Mouse (Mus musculus) spleen, adult 2 months (tissue): ENCODE measurements around the gene Gm20388. TPM values are rescaled to one million over a fixed set of nuclear protein-coding genes. Genes with fewer than 3 reads are reported as not detected.

Experiments
- DNase-seq, 2 experiments: peaks; one replicate each; pipeline versions ENCODE4 v3.0.0 to v3.0.0-alpha.2; 2012 to 2021; ENCODE audit warnings: low spot score in 2 of 2, low read depth in 1 of 2
- H3K27ac ChIP-seq: fragments of 200-500 bp; 2 replicates; pipeline ENCODE4 v1.5.1; 2012; ENCODE audit warnings: low read length, inconsistent platforms; ENCODE audit not compliant: insufficient read depth
- H3K27me3 ChIP-seq: fragments of 200-500 bp; 2 replicates; pipeline ENCODE4 v1.6.1; 2012; ENCODE audit warnings: mild to moderate bottlenecking, moderate library complexity, low read length, inconsistent platforms; ENCODE audit not compliant: control insufficient read depth, insufficient read depth
- H3K36me3 ChIP-seq: fragments of 200-500 bp; 2 replicates; pipeline ENCODE4 v1.6.1; 2012; ENCODE audit warnings: mild to moderate bottlenecking, low read length, inconsistent platforms; ENCODE audit not compliant: control insufficient read depth, insufficient read depth
- H3K4me1 ChIP-seq: fragments of 200-500 bp; 2 replicates; pipeline ENCODE4 v1.6.1; 2011; ENCODE audit warnings: inconsistent platforms; ENCODE audit not compliant: control insufficient read depth, insufficient read depth, insufficient read length
- H3K4me3 ChIP-seq: fragments of 200-500 bp; 2 replicates; pipeline ENCODE4 v1.5.1; 2011; ENCODE audit warnings: mild to moderate bottlenecking, inconsistent platforms; ENCODE audit not compliant: insufficient read depth, insufficient read length; ENCODE audit errors: extremely low read depth
- CTCF ChIP-seq: fragments of 200-500 bp; IDR thresholded peaks from 2 replicates; pipeline ENCODE4 v1.5.1; 2011; ENCODE audit warnings: mild to moderate bottlenecking, inconsistent platforms; ENCODE audit not compliant: insufficient read depth, insufficient read length, insufficient replicate concordance; ENCODE audit errors: extremely low read depth
- POLR2A ChIP-seq: fragments of 200-500 bp; IDR thresholded peaks from 2 replicates; pipeline ENCODE4 v1.6.1; 2011; ENCODE audit warnings: low read depth, low read length, inconsistent platforms
- WGBS: fragments of 180-500 bp; shearing (Covaris S2); methylation state at CpG from one replicate; pipeline ENCODE4 v1.1.7; 2018; 5-methylcytosine and 5-hydroxymethylcytosine counted together
- polyA plus RNA-seq: library from polyadenylated mRNA; depleted of rRNA; stranded (reverse); fragments of >200 nt; gene quantifications from 2 replicates; pipeline ENCODE4 v1.2.3, GENCODE M21; 2012

Gene Gm20388
- polyA plus RNA-seq, 1 experiment = 26.1 TPM

DNA sequence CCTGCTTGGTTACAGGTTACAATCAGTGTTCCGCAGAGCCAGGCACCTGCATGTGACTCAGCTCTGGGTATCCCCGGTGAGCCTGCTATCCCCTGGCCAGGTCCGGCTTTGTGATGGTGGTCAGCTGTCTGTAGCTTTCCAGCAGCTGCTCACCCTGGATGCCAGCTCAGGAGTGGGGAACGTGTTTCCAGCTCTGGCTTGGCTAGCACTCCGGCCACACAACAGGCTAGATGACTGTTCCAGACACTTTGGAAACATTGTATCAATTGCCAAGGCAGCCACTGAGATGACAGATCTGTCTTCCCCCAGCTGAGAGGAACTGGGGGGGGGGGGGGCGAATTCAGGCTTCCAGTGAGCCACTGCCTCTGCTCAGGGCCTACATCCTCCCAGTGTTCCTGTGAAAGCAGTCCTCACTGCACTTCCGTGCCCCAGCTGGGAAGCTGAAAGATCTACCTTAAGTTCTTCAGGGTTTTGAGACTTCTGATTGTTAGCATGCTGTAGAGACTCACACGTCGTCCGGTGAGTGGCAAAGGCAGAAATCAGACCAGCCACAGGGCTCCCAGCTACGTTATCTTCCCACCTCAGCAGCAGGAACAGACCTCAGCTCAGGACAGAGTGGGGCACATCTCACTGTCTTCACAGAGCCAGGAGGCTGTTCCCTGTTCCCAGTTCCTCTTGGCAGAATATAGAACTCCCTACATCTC, 4408.1 kb downstream of the Gm20388 start:
- H3K4me1 ChIP-seq = peaks cover 18% of the 10 kb centered on the region; the same call in 1 of the 2 replicates
- no peak for DNase-seq
- H3K36me3 ChIP-seq = peaks cover 3% of the 10 kb centered on the region; the same call in 1 of the 2 replicates
- peak overlapping the region; percentile 49 for H3K27ac ChIP-seq
- 51% methylated on average over 11 of the region's 11 CpGs for WGBS
- H3K27me3 ChIP-seq = no peaks in the 10 kb centered on the region
- H3K4me3 ChIP-seq = no peak overlapping the region
- TF ChIP-seq POLR2A = no peak
- TF ChIP-seq CTCF = no peak

GRCm38 (mm10) chr8:124319316-124319652, 4408.6 kb downstream of the Gm20388 start:
- Histone ChIP-seq H3K36me3 (peaks cover 6% of the 10 kb centered on the region), H3K4me3 (no peak overlapping the region), H3K4me1 (peaks cover 17% of the 10 kb centered on the region; the same call in 1 of the 2 replicates), H3K27me3 (no peaks in the 10 kb centered on the region), H3K27ac (peak overlapping the region; percentile 58)
- WGBS = 22% methylated on average over 4 of the region's 4 CpGs
- TF ChIP-seq POLR2A = no peak
- TF ChIP-seq CTCF = no peak
- DNase-seq = no peak

GRCm38 (mm10) chr8:124321227-124321840, 4410.7 kb downstream of the Gm20388 start:
- no peak for DNase-seq

DNA sequence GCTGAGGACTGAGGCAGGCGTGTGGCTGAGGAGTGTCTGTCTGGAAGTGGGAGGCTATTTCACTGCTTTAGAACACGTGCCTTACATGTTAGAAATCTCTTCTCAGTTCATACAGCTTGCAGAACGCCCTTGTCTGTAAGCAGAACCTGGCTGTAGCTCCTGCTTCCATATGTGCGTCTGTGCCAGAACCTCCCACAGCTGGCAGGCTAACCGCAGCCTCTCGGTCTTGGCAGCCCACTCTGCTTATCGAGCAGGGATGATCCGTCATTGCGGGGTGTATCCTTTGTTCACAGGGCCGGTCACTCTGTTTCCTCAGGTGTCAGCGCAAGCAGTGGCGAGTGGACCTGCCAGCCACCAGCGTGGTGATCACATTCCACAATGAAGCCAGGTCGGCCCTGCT, 4412.7 kb downstream of the Gm20388 start:
- H3K36me3 ChIP-seq = peaks cover 17% of the 10 kb centered on the region
- H3K27ac ChIP-seq = no peak overlapping the region
- WGBS = 97% methylated on average over 14 of the region's 14 CpGs
- DNase-seq = no peak
- H3K4me3 ChIP-seq = no peak overlapping the region
- TF ChIP-seq CTCF (no peak), POLR2A (no peak)
- H3K4me1 ChIP-seq = peaks cover 3% of the 10 kb centered on the region; the same call in 1 of the 2 replicates
- no peaks in the 10 kb centered on the region for H3K27me3 ChIP-seq

More at GRCm38 (mm10) chr8:124321227-124321840, 4410.7 kb downstream of the Gm20388 start:
- TF ChIP-seq POLR2A = no peak
- TF ChIP-seq CTCF = no peak
- Histone ChIP-seq H3K27ac (no peak overlapping the region), H3K36me3 (peaks cover 13% of the 10 kb centered on the region), H3K4me3 (no peak overlapping the region), H3K4me1 (peaks cover 13% of the 10 kb centered on the region; the same call in 1 of the 2 replicates), H3K27me3 (no peaks in the 10 kb centered on the region)
- 60% methylated on average over 12 of the region's 12 CpGs for WGBS

- Histone ChIP-seq H3K4me3 (no peak overlapping the region), H3K27ac (no peak overlapping the region), H3K36me3 (peaks cover 32% of the 10 kb centered on the region), H3K4me1 (no peaks in the 10 kb centered on the region), H3K27me3 (no peaks in the 10 kb centered on the region)
- TF ChIP-seq POLR2A (no peak), CTCF (no peak)
- 89% methylated on average over 7 of the region's 7 CpGs for WGBS
- no peak for DNase-seq
Observed at GRCm38 (mm10) chr8:124328259-124328658, 4417.6 kb downstream of the Gm20388 start.

DNA sequence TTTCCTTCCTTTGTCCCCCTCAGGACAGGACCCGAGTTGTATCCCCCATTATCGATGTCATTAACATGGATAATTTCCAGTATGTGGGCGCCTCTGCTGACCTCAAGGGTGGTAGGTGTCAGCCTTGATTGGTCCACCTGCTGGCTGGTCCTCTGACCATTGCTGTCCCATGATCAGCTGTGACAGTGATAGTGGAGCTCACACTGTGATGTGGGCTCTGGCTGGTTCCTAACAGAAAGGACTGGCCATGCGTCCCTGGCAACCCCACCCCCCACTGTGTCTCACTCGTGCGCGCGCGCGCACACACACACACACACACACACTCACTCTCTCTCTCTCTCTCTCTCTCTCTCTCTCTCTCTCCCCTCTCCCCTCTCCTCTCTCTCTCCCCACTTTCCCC, 4419.0 kb downstream of the Gm20388 start:
- WGBS = 91% methylated on average over 10 of the region's 10 CpGs
- Histone ChIP-seq H3K36me3 (peaks cover 30% of the 10 kb centered on the region), H3K27ac (no peak overlapping the region), H3K27me3 (no peaks in the 10 kb centered on the region), H3K4me3 (no peak overlapping the region), H3K4me1 (no peaks in the 10 kb centered on the region)
- DNase-seq = no peak
- TF ChIP-seq CTCF (no peak), POLR2A (no peak)

- 87% methylated on average over 2 of the region's 3 CpGs for WGBS
- no peak overlapping the region for H3K4me3 ChIP-seq
- no peaks in the 10 kb centered on the region for H3K27me3 ChIP-seq
- H3K4me1 ChIP-seq = no peaks in the 10 kb centered on the region
- TF ChIP-seq POLR2A = no peak
- no peak for TF ChIP-seq CTCF
- H3K36me3 ChIP-seq = peaks cover 31% of the 10 kb centered on the region
- no peak overlapping the region for H3K27ac ChIP-seq
- DNase-seq = no peak
Observed at GRCm38 (mm10) chr8:124330433-124330832, 4419.8 kb downstream of the Gm20388 start.
